Mouse (Mus musculus): ENCODE measurements around the gene Gm4353.

Gene Gm4353

DNA sequence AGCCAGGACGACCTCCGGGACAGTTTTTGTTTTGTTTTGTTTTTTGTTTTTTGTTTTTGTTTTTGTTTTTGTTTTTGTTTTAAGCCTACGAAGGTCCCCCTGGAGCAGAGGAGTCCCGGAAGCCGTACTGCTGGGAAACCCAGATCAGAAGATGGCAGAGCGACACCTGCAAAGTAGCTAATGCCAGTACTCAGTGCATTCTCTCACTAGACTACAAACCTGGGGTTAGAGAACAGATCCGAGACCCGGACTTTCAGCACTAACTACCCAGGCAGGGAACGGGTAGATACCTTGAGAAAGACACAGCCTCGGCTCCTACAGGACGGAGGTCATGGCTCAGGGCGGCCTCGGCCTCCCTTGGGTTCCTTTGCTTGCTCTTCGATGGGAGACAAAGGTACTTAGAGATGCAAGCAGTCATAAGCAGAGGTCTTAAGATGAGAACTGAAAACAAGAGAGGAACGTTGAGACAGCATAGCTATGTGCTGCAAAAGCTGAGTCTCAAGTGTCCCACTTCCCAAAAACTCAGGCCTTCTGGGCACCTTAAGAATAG is 43.9 kb downstream of the Gm4353 start:
- no peak for DNase-seq (ENCODE audit: low read depth)

DNA sequence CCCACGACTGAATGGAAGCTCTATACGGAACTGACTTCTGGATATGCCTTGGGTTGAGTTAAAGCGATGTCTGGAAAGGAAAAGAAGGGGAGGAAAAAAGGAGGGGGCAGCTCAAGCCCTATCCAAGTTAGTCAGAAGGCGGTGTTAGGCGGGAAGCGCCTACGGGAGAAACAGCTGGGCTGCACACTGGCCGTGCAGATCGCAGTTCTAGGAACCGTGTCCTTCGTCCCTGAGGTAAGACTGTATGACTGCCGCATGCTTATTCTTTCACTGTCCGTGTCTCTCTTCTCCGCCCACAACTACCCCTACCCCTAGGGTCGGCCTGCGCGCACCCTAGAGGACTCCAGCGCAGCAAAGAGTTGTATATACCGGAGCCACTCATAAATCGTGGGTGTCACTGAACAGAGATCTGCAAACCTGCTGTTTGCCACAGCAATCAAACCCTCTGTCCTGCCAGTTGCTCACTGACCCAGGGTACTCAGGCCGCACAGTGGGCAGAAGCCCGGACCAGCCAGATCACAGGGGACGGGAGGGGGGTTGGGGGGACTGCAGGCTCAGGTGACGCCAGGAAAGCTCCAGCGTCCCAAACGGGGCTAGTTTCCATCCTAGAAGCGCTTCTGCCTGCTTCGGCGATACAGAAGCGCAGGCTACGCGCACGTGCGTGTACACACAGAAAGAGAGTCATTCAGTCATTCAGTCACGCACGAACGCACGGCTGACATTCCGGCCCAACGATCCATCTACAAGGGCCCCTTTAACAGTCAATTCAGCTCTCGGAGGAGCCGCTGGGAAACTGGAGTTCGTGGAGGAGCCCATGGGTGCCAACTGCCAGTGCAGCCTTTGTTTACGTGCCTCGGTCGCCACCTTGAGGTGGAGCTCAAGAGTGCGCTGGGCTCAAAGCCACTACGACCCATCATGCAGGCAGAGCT is 44.6 kb downstream of the Gm4353 start:
- DNase-seq (ENCODE audit: low read depth), result no peak

DNA sequence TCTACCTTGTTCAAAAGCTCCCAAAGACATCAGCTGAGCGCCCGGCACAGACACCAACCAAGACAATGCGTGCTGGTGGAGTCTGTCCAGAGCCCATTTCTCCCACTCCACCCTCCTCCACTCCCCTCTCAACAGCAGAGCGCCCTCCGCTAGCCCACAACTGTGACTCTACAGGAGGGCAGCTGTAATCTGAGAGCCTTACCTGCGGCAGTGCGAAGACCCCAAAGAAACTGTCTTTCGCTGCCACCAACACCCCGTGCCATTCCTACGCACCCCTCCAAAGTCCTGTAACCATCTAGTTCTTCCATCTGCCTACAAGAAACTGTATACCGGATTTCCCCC is 45.3 kb downstream of the Gm4353 start, which contains the start of gene 1110004F10Rik:
Gene 1110004F10Rik (plus strand): TSS at position 202 of the 342 bp plus-strand sequence.
- DNase-seq (ENCODE audit: low read depth), result no peak

DNA sequence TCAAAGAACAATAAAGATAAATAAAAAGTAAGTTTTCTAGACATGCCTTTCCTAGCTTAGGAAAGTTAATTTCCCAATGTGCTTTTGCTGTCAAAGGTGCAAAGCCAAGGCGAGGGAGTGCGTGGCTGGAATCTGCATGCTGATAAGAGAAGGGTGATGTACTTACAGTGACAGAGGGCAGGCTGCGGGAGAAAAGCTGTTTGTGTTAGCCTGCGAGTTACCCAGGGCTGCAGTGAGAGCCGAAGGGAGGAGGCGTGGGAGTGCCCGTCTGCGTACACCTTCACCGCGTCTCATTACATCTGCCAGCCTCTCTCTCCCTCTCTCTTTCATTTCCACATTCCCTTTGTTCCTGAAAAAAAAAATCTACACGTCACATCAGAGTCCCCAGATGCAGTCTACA is 45.9 kb downstream of the Gm4353 start, which contains the start of gene Sox6:
Gene Sox6 (minus strand): TSS at position 286 of the 400 bp plus-strand sequence.
- DNase-seq (ENCODE audit: low read depth), result no peak

DNA sequence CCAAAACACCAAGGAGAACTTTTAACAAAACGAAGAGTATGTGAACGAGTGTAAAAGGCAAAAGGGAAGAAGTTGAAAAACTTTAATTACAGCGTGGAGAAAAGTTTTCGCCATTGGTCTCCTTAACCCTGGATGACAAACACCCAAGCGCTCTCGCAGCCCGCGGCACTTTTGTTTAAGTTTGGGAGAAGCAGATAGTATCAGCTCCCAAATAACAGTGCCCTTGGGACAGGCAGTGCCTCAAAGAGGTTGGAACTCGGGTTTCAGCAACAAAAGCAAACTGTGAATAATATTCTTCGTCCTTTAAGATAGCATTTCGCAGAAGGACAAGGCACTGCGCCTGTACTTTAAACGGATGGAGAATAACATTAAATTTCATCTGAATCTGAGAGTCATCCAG is 46.4 kb downstream of the Gm4353 start:
- DNase-seq (ENCODE audit: low read depth), result no peak

DNA sequence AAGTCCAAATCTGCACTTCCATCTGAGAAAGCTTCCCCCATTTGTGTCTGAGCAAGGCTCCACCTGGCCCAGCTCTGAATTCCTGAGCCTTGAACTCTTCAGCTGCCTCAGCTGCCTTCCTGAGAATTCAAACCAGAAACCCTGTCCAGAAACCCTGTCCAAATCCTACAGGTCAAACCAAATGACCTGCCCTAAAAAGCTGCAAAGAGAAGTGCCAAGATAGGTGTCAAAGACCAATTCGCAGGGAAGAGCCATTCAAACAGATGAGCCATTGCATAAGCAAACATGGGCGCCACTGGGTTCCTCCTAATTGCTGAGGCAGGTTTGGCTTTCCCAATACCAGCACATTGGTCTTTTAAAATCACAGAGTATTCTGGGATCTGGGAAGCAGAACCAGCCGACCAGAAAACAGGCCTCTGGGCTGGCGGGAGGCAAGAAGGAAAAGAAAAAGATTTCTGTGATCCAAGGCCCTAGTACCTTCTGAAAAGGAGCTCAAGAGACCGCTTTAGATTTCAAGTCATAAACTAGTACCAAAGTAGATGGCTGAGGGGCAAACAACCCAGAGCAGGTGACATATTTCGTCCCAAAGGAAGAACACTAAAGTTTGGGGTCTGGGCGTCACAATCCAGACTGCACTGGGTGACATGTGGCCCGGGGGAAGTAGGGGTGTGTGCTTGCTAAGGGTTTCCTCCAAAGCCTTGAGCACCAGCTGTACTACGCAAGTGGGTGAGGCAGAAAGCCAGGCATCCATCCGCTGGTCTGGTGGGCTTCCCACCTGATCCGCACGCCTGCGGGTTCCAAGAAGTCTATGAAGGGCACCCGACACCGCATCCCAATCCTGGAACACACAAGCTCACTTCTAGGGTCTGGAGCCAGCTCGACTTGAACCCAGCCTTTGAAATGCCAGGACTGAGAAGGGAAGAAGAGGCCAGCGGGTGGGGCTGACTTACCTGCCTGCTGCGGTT is 47.6 kb downstream of the Gm4353 start:
- DNase-seq (ENCODE audit: low read depth), result no peak

DNA sequence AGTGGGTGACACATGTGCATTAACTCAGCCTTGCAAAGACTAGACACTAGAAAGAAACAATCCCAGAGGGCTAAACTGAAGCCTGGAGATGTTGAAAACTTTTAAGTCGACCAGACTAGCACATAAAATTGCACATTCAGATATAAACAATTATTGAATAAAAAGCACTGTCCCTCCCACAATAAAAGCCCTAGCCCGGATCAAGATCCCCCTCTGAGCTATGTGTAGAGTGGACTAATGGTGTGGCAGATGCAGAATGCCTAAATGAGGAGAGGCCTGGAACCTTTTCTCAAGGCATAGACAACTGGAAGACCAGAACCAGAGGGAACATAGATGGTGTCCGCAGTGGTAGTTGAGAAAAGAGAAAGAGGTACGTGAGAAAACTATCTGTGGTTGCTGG is 48.9 kb downstream of the Gm4353 start:
- DNase-seq (ENCODE audit: low read depth), result no peak

DNA sequence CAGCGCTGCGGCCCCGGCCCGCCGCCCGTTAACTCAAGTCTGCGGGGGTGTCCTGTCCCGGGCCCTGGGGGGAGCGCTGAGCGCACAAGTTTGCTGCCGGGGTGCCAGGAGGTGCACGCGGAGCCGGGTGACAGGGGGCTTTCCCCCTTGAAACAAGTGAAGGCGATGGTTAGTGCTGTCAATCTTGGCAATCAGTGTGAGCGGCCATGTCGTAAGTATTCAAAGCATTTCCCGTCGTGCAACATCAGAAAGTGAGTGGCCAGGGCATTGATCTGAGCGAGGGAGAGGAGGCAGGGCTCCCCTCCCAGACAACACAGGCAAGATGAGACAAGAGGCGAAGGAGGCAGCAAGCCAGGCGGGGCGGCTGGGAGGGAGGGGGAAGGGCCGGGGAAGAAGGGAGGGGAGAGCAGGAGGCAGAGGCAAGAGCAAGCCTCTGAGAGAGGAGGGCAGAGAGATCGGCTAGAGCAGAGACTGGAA is 50.1 kb downstream of the Gm4353 start:
- DNase-seq (ENCODE audit: low read depth), result no peak

DNA sequence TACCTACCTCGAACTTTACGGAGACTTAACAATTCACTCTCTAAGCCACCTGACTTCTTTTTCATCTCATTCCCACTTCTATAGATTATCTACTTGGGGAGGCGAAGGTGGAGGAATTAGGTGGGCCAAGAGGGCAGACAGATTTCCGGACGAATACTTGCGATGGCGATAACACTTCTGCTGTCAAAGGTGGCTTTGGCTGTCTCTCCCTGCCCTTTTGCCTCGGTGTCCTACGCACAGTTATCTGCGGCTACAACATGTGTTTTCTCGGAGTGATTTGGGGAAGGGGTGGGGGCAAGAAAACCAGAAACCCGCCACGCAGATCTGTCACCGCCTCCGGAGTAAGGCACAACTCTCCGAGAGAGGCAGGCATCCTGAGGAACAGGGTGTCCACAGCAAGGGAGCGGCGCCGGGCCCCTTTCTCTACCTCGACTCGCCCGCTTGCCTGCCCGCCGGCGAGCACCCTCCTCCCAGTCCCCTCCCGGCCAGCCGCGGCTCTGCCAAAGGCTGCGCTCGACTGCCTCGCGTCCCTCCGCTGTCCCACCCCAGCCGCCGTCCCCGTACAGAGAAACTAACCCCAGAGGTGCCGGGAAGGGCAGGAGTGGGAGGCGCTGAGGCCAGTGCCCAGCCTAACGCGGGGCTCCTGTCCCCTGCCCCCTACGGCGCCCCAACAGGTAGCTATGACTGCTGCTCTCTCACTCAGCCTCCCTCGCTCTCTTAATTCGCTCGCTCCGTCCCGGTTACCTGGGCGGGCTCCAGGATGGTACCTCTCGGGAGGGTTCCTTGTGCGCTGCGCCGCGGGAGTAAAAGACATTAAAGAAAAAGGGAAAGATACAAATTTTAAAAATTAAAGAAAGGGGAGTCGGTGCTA is 50.8 kb downstream of the Gm4353 start:
- no peak for DNase-seq (ENCODE audit: low read depth)
